Mouse (Mus musculus): ENCODE measurements at regions not wholly inside any gene's neighbourhood (a gene's known extent, or its start where the extent isn't known, plus 50 kb on each side); places are given as distances from the start of the nearest gene placed in this dataset.
A peak's percentile ranks its signal among the peaks of the same experiment; 100 is the strongest.

- no peak for TF ChIP-seq CTCF (IDR thresholded peaks at IDR 0.05; ENCODE audit: borderline replicate concordance, extremely low read depth, insufficient read depth, insufficient read length)
- TF ChIP-seq POLR2A (IDR thresholded peaks at IDR 0.05; ENCODE audit: borderline replicate concordance, extremely low read depth, insufficient read depth, insufficient read length, poor library complexity, severe bottlenecking) = no peak
- DNase-seq (ENCODE audit: low read depth) = peak; percentile 42
These were observed 185.2 kb upstream of the Dgkb start for GRCm38 (mm10) chr12:37632368-37632767.

GRCm38 (mm10) chr12:37633286-37633685, 184.2 kb upstream of the Dgkb start:
- TF ChIP-seq POLR2A (IDR thresholded peaks at IDR 0.05; ENCODE audit: borderline replicate concordance, extremely low read depth, insufficient read depth, insufficient read length, poor library complexity, severe bottlenecking) = no peak
- TF ChIP-seq CTCF (IDR thresholded peaks at IDR 0.05; ENCODE audit: borderline replicate concordance, extremely low read depth, insufficient read depth, insufficient read length) = no peak
- no peak for DNase-seq (ENCODE audit: low read depth)

- peak; percentile 35 for DNase-seq (ENCODE audit: low read depth)
- TF ChIP-seq POLR2A (IDR thresholded peaks at IDR 0.05; ENCODE audit: borderline replicate concordance, extremely low read depth, insufficient read depth, insufficient read length, poor library complexity, severe bottlenecking) (no peak), CTCF (IDR thresholded peaks at IDR 0.05; ENCODE audit: borderline replicate concordance, extremely low read depth, insufficient read depth, insufficient read length) (no peak)
These were observed 171.3 kb upstream of the Dgkb start for GRCm38 (mm10) chr12:37646186-37646585.

GRCm38 (mm10) chr12:37653287-37653686, 164.2 kb upstream of the Dgkb start:
- peak; percentile 25 for DNase-seq (ENCODE audit: low read depth)
- no peak for TF ChIP-seq CTCF (IDR thresholded peaks at IDR 0.05; ENCODE audit: borderline replicate concordance, extremely low read depth, insufficient read depth, insufficient read length)
- no peak for TF ChIP-seq POLR2A (IDR thresholded peaks at IDR 0.05; ENCODE audit: borderline replicate concordance, extremely low read depth, insufficient read depth, insufficient read length, poor library complexity, severe bottlenecking)

GRCm38 (mm10) chr12:37654256-37654655, 163.3 kb upstream of the Dgkb start:
- DNase-seq (ENCODE audit: low read depth) = no peak

GRCm38 (mm10) chr12:37660016-37660415, 157.5 kb upstream of the Dgkb start:
- TF ChIP-seq POLR2A (IDR thresholded peaks at IDR 0.05; ENCODE audit: borderline replicate concordance, extremely low read depth, insufficient read depth, insufficient read length, poor library complexity, severe bottlenecking) (no peak), CTCF (IDR thresholded peaks at IDR 0.05; ENCODE audit: borderline replicate concordance, extremely low read depth, insufficient read depth, insufficient read length) (no peak)
- DNase-seq (ENCODE audit: low read depth) = no peak

More at GRCm38 (mm10) chr12:37654256-37654655, 163.3 kb upstream of the Dgkb start:
- TF ChIP-seq CTCF (IDR thresholded peaks at IDR 0.05; ENCODE audit: borderline replicate concordance, extremely low read depth, insufficient read depth, insufficient read length) (no peak), POLR2A (IDR thresholded peaks at IDR 0.05; ENCODE audit: borderline replicate concordance, extremely low read depth, insufficient read depth, insufficient read length, poor library complexity, severe bottlenecking) (no peak)

GRCm38 (mm10) chr12:37682455-37683110, 134.9 kb upstream of the Dgkb start:
- peak; percentile 82 for DNase-seq (ENCODE audit: low read depth)
- no peak for TF ChIP-seq POLR2A (IDR thresholded peaks at IDR 0.05; ENCODE audit: borderline replicate concordance, extremely low read depth, insufficient read depth, insufficient read length, poor library complexity, severe bottlenecking)
- no peak for TF ChIP-seq CTCF (IDR thresholded peaks at IDR 0.05; ENCODE audit: borderline replicate concordance, extremely low read depth, insufficient read depth, insufficient read length)

- TF ChIP-seq CTCF (IDR thresholded peaks at IDR 0.05; ENCODE audit: borderline replicate concordance, extremely low read depth, insufficient read depth, insufficient read length) = no peak
- no peak for TF ChIP-seq POLR2A (IDR thresholded peaks at IDR 0.05; ENCODE audit: borderline replicate concordance, extremely low read depth, insufficient read depth, insufficient read length, poor library complexity, severe bottlenecking)
These were observed 124.9 kb upstream of the Dgkb start for GRCm38 (mm10) chr12:37692584-37692983.

More at GRCm38 (mm10) chr12:37692584-37692983, 124.9 kb upstream of the Dgkb start:
- DNase-seq (ENCODE audit: low read depth) = peak; percentile 39
